Mouse (Mus musculus): ENCODE data around the gene Fhad1.

GRCm38 (mm10) chr4:141859351-141859750 is 155.5 kb downstream of the Fhad1 start:
- TF ChIP-seq ZC3H11A (IDR thresholded peaks at IDR 0.05; ENCODE audit: low read depth, low read length) (no peak), CTCF (conservative IDR thresholded peaks at IDR 0.05 in 1 of 2, IDR thresholded peaks at IDR 0.05 in 1 of 2; ENCODE audit: low read depth in 2 of 2, low read length in 2 of 2) (no peak), HCFC1 (IDR thresholded peaks at IDR 0.05; ENCODE audit: low read depth, low read length) (no peak), POLR2A (IDR thresholded peaks at IDR 0.05; ENCODE audit: low read depth, low read length) (no peak), E2F4 (IDR thresholded peaks at IDR 0.05; ENCODE audit: insufficient replicate concordance, low read depth, low read length) (no peak), SMC3 (IDR thresholded peaks at IDR 0.05; ENCODE audit: low read depth, low read length) (no peak), MAX (IDR thresholded peaks at IDR 0.05; ENCODE audit: low read length) (no peak), NELFE (IDR thresholded peaks at IDR 0.05; ENCODE audit: low read depth, low read length) (no peak), RAD21 (IDR thresholded peaks at IDR 0.05; ENCODE audit: low read depth, low read length) (no peak), MAFK (IDR thresholded peaks at IDR 0.05; ENCODE audit: insufficient replicate concordance, low read length) (no peak)
